Mouse (Mus musculus): ENCODE measurements around the gene Shoc2. TPM values are rescaled to one million over a fixed set of nuclear protein-coding genes. Genes with fewer than 3 reads are reported as not detected.

The Shoc2 gene
- polyA plus RNA-seq, 1 experiment = 35.5 TPM

GRCm38 (mm10) chr19:54044507-54045371 is 100.6 kb downstream of the Shoc2 start:
- Histone ChIP-seq H3K27ac (ENCODE audit: insufficient read depth, low read length) (no peak overlapping the region), H3K4me3 (ENCODE audit: insufficient read depth, low read length) (peak overlapping the region; percentile 39), H3K4me1 (ENCODE audit: control insufficient read depth, insufficient read depth, low read length) (no peaks in the 10 kb centered on the region)
- TF ChIP-seq POLR2A (IDR thresholded peaks at IDR 0.05; ENCODE audit: extremely low read depth, insufficient read depth, low read length) (peak; percentile 82), CTCF (IDR thresholded peaks at IDR 0.05; ENCODE audit: extremely low read depth, insufficient read depth, low read length) (peak; percentile 77)

GRCm38 (mm10) chr19:54045412-54045811 is 101.3 kb downstream of the Shoc2 start:
- TF ChIP-seq CTCF (IDR thresholded peaks at IDR 0.05; ENCODE audit: extremely low read depth, insufficient read depth, low read length) = no peak
- H3K4me1 ChIP-seq (ENCODE audit: control insufficient read depth, insufficient read depth, low read length) = no peaks in the 10 kb centered on the region
- peak overlapping the region; percentile 39 for H3K4me3 ChIP-seq (ENCODE audit: insufficient read depth, low read length)
- H3K27ac ChIP-seq (ENCODE audit: insufficient read depth, low read length) = no peak overlapping the region

- TF ChIP-seq CTCF (IDR thresholded peaks at IDR 0.05; ENCODE audit: extremely low read depth, insufficient read depth, low read length) (no peak), POLR2A (IDR thresholded peaks at IDR 0.05; ENCODE audit: extremely low read depth, insufficient read depth, low read length) (no peak)
- Histone ChIP-seq H3K4me1 (ENCODE audit: control insufficient read depth, insufficient read depth, low read length) (no peaks in the 10 kb centered on the region), H3K27ac (ENCODE audit: insufficient read depth, low read length) (no peak overlapping the region; the same call in 1 of the 2 replicates), H3K4me3 (ENCODE audit: insufficient read depth, low read length) (peak overlapping the region; percentile 39)
Observed at GRCm38 (mm10) chr19:54045931-54046683, 102.0 kb downstream of the Shoc2 start.

- Histone ChIP-seq H3K27ac (ENCODE audit: insufficient read depth, low read length) (no peak overlapping the region; the same call in 1 of the 2 replicates), H3K4me3 (ENCODE audit: insufficient read depth, low read length) (peak overlapping the region; percentile 39), H3K4me1 (ENCODE audit: control insufficient read depth, insufficient read depth, low read length) (no peaks in the 10 kb centered on the region)
- TF ChIP-seq POLR2A (IDR thresholded peaks at IDR 0.05; ENCODE audit: extremely low read depth, insufficient read depth, low read length) (no peak), CTCF (IDR thresholded peaks at IDR 0.05; ENCODE audit: extremely low read depth, insufficient read depth, low read length) (no peak)
Observed at GRCm38 (mm10) chr19:54046684-54047070, 102.6 kb downstream of the Shoc2 start.

- Histone ChIP-seq H3K27ac (ENCODE audit: insufficient read depth, low read length) (no peak overlapping the region), H3K4me3 (ENCODE audit: insufficient read depth, low read length) (peak overlapping the region; percentile 39), H3K4me1 (ENCODE audit: control insufficient read depth, insufficient read depth, low read length) (no peaks in the 10 kb centered on the region)
- TF ChIP-seq POLR2A (IDR thresholded peaks at IDR 0.05; ENCODE audit: extremely low read depth, insufficient read depth, low read length) (no peak), CTCF (IDR thresholded peaks at IDR 0.05; ENCODE audit: extremely low read depth, insufficient read depth, low read length) (no peak)
Observed at GRCm38 (mm10) chr19:54047386-54048050, 103.4 kb downstream of the Shoc2 start.

GRCm38 (mm10) chr19:54048161-54048885 is 104.2 kb downstream of the Shoc2 start:
- Histone ChIP-seq H3K4me1 (ENCODE audit: control insufficient read depth, insufficient read depth, low read length) (no peaks in the 10 kb centered on the region), H3K4me3 (ENCODE audit: insufficient read depth, low read length) (0 out of 2 replicates have a peak overlapping the region, but pooled peaks have one; percentile 15), H3K27ac (ENCODE audit: insufficient read depth, low read length) (no peak overlapping the region)
- TF ChIP-seq POLR2A (IDR thresholded peaks at IDR 0.05; ENCODE audit: extremely low read depth, insufficient read depth, low read length) (no peak), CTCF (IDR thresholded peaks at IDR 0.05; ENCODE audit: extremely low read depth, insufficient read depth, low read length) (no peak)

- Histone ChIP-seq H3K4me1 (ENCODE audit: control insufficient read depth, insufficient read depth, low read length) (no peaks in the 10 kb centered on the region), H3K4me3 (ENCODE audit: insufficient read depth, low read length) (no peak overlapping the region), H3K27ac (ENCODE audit: insufficient read depth, low read length) (no peak overlapping the region)
- no peak for TF ChIP-seq CTCF (IDR thresholded peaks at IDR 0.05; ENCODE audit: extremely low read depth, insufficient read depth, low read length)
- TF ChIP-seq POLR2A (IDR thresholded peaks at IDR 0.05; ENCODE audit: extremely low read depth, insufficient read depth, low read length) = no peak
Observed at GRCm38 (mm10) chr19:54051651-54052050, 107.5 kb downstream of the Shoc2 start.

GRCm38 (mm10) chr19:54055845-54056244 is 111.7 kb downstream of the Shoc2 start:
- Histone ChIP-seq H3K4me3 (ENCODE audit: insufficient read depth, low read length) (no peak overlapping the region), H3K27ac (ENCODE audit: insufficient read depth, low read length) (no peak overlapping the region), H3K4me1 (ENCODE audit: control insufficient read depth, insufficient read depth, low read length) (no peaks in the 10 kb centered on the region)
- TF ChIP-seq POLR2A (IDR thresholded peaks at IDR 0.05; ENCODE audit: extremely low read depth, insufficient read depth, low read length) (no peak), CTCF (IDR thresholded peaks at IDR 0.05; ENCODE audit: extremely low read depth, insufficient read depth, low read length) (no peak)

GRCm38 (mm10) chr19:54068447-54068846 is 124.3 kb downstream of the Shoc2 start:
- no peak overlapping the region for H3K27ac ChIP-seq (ENCODE audit: insufficient read depth, low read length)
- no peaks in the 10 kb centered on the region for H3K4me1 ChIP-seq (ENCODE audit: control insufficient read depth, insufficient read depth, low read length)
- TF ChIP-seq POLR2A (IDR thresholded peaks at IDR 0.05; ENCODE audit: extremely low read depth, insufficient read depth, low read length) (no peak), CTCF (IDR thresholded peaks at IDR 0.05; ENCODE audit: extremely low read depth, insufficient read depth, low read length) (no peak)
- no peak overlapping the region for H3K4me3 ChIP-seq (ENCODE audit: insufficient read depth, low read length)

Measured in cortical plate, adult 2 months (tissue).